Mouse (Mus musculus): ENCODE measurements around the gene Inhbc. TPM values are rescaled to one million over a fixed set of nuclear protein-coding genes. Genes with fewer than 3 reads are reported as not detected.
"Not testable (repeated sequence)": the region's sequence is repeated elsewhere in the genome, so short reads cannot be mapped to it uniquely, and the experiment has no call there.

Inhbc gene
- polyA plus RNA-seq, 1 experiment, result not detected

- H3K4me1 ChIP-seq (ENCODE audit: control insufficient read depth, insufficient read depth, low read length), result no peaks in the 10 kb centered on the region
- no peaks in the 10 kb centered on the region for H3K27me3 ChIP-seq (replicated peaks; ENCODE audit: control insufficient read depth, insufficient read depth, low read length)
- no peak for TF ChIP-seq CTCF (conservative IDR thresholded peaks at IDR 0.05; ENCODE audit: insufficient read depth, insufficient read length, low read depth, low read length)
- peak; percentile 29 for TF ChIP-seq POLR2A (IDR thresholded peaks at IDR 0.05; ENCODE audit: low read depth, low read length)
- H3K36me3 ChIP-seq (ENCODE audit: control insufficient read depth, insufficient read depth, low read length), result peaks cover 1% of the 10 kb centered on the region; the same call in 1 of the 2 replicates
- WGBS, result under 1% methylated on average over 65 of the region's 65 CpGs
- peak within 1 kb of the TSS; percentile 76 for H3K27ac ChIP-seq (ENCODE audit: insufficient read depth, low read depth, low read length)
- peak within 1 kb of the TSS; percentile 79 for H3K4me3 ChIP-seq (ENCODE audit: insufficient read depth, low read depth, low read length)
- peak; percentile 98 for DNase-seq
Measured at GRCm38 (mm10) chr10:127311476-127312355, 58.5 kb downstream of the Inhbc start, which contains the start of gene Mars. TSS of gene Mars (minus strand) at chr10:127311786.

GRCm38 (mm10) chr10:127310523-127311475, 59.4 kb downstream of the Inhbc start:
- WGBS, result 32% methylated on average over 23 of the region's 23 CpGs
- TF ChIP-seq CTCF (conservative IDR thresholded peaks at IDR 0.05; ENCODE audit: insufficient read depth, insufficient read length, low read depth, low read length), result no peak
- TF ChIP-seq POLR2A (IDR thresholded peaks at IDR 0.05; ENCODE audit: low read depth, low read length), result no peak
- H3K27ac ChIP-seq (ENCODE audit: insufficient read depth, low read depth, low read length), result no peak overlapping the region

GRCm38 (mm10) chr10:127309167-127309566, 61.1 kb downstream of the Inhbc start:
- H3K27me3 ChIP-seq (replicated peaks; ENCODE audit: control insufficient read depth, insufficient read depth, low read length); H3K4me1 ChIP-seq (ENCODE audit: control insufficient read depth, insufficient read depth, low read length); DNase-seq; H3K36me3 ChIP-seq (ENCODE audit: control insufficient read depth, insufficient read depth, low read length); H3K27ac ChIP-seq (ENCODE audit: insufficient read depth, low read depth, low read length); H3K4me3 ChIP-seq (ENCODE audit: insufficient read depth, low read depth, low read length): not testable (repeated sequence)
- 82% methylated on average over 3 of the region's 3 CpGs for WGBS

More at GRCm38 (mm10) chr10:127310523-127311475, 59.4 kb downstream of the Inhbc start:
- no peak for DNase-seq
- Histone ChIP-seq H3K4me1 (ENCODE audit: control insufficient read depth, insufficient read depth, low read length) (no peaks in the 10 kb centered on the region), H3K4me3 (ENCODE audit: insufficient read depth, low read depth, low read length) (peak overlapping the region; percentile 69), H3K36me3 (ENCODE audit: control insufficient read depth, insufficient read depth, low read length) (peaks cover 1% of the 10 kb centered on the region; the same call in 1 of the 2 replicates), H3K27me3 (replicated peaks; ENCODE audit: control insufficient read depth, insufficient read depth, low read length) (no peaks in the 10 kb centered on the region)

Other genes with a start within 250 kb of the Inhbc start
- 108 and 114 TPM in 2 replicates for gene Os9, start 249.3 kb downstream of the Inhbc start, polyA plus RNA-seq (2012; rRNA removed)
- 15.4 and 27.5 TPM in 2 replicates for gene B4galnt1, start 205.2 kb downstream of the Inhbc start, polyA plus RNA-seq (2012; rRNA removed)
- gene Slc26a10, start 189.8 kb downstream of the Inhbc start, polyA plus RNA-seq (2012; rRNA removed), result 6.6 and 8.1 TPM in 2 replicates
- 9.2 and 11.9 TPM in 2 replicates for gene Arhgef25, start 180.3 kb downstream of the Inhbc start, polyA plus RNA-seq (2012; rRNA removed)
- 101 and 132 TPM in 2 replicates for gene Dtx3, start 174.7 kb downstream of the Inhbc start, polyA plus RNA-seq (2012; rRNA removed)
- gene Pip4k2c, start 158.8 kb downstream of the Inhbc start, polyA plus RNA-seq (2012; rRNA removed), result 116 and 120 TPM in 2 replicates
- 3.7 and 6.7 TPM in 2 replicates for gene Kif5a, start 107.1 kb downstream of the Inhbc start, polyA plus RNA-seq (2012; rRNA removed)
- 181 and 184 TPM in 2 replicates for gene Dctn2, start 104.1 kb downstream of the Inhbc start, polyA plus RNA-seq (2012; rRNA removed)
- 24.6 and 26.8 TPM in 2 replicates for gene Mbd6, start 81.4 kb downstream of the Inhbc start, polyA plus RNA-seq (2012; rRNA removed)
- gene Mars, start 58.6 kb downstream of the Inhbc start, polyA plus RNA-seq (2012; rRNA removed), result 44.4 and 48.3 TPM in 2 replicates
- 2.7 and 6.0 TPM in 2 replicates for gene Arhgap9, start 48.5 kb downstream of the Inhbc start, polyA plus RNA-seq (2012; rRNA removed)
- 1.7 and 3.0 TPM in 2 replicates for gene Gli1, start 28.5 kb downstream of the Inhbc start, polyA plus RNA-seq (2012; rRNA removed)
- gene Inhbe, start 16.0 kb downstream of the Inhbc start, polyA plus RNA-seq (2012; rRNA removed), result not detected in 2 replicates
- 93.8 and 101 TPM in 2 replicates for gene R3hdm2, start 9.9 kb upstream of the Inhbc start, polyA plus RNA-seq (2012; rRNA removed)
- gene Stac3, start 131.3 kb upstream of the Inhbc start, polyA plus RNA-seq (2012; rRNA removed), result 1.2 and 3.0 TPM in 2 replicates
- gene Ndufa4l2, start 144.5 kb upstream of the Inhbc start, polyA plus RNA-seq (2012; rRNA removed), result 24.4 and 27.4 TPM in 2 replicates
- 232 and 274 TPM in 2 replicates for gene Shmt2, start 152.0 kb upstream of the Inhbc start, polyA plus RNA-seq (2012; rRNA removed)
- 2.0 and 2.2 TPM in 2 replicates for gene Nxph4, start 164.1 kb upstream of the Inhbc start, polyA plus RNA-seq (2012; rRNA removed)